Comparison of ENCODE assay signal across 21 mouse cellular contexts in genomic region chr13:88240448-88240847, GRCm38 (mm10).
DNase-seq lines count a peak whose midpoint lies in the region; ATAC-seq lines count a peak whose summit lies in the region.
"Had no signal": no experiment of that assay in that cellular context is flagged by ENCODE, and none has a peak within 500 bp of the region (broad histone marks: within the 10 kb centered on the region; RNA-seq: fewer than 3 reads in every experiment).

No protein-coding gene starts in this region.

- no peak overlapping the region for H3K9ac ChIP-seq in limb, embryonic 11.5 days (ENCODE audit: low read length)
- H3K9ac ChIP-seq in limb, embryonic 13.5 days = no peak overlapping the region
- H3K9ac ChIP-seq: embryonic facial prominence, embryonic 13.5 days; embryonic facial prominence, embryonic 15.5 days; forebrain, embryonic 12.5 days had no signal

- H3K36me3 ChIP-seq in limb, embryonic 11.5 days (ENCODE audit: control insufficient read depth, insufficient read depth, low read length) = no peaks in the 10 kb centered on the region
- H3K36me3 ChIP-seq in limb, embryonic 10.5 days = no peaks in the 10 kb centered on the region
- H3K36me3 ChIP-seq in limb, embryonic 13.5 days = no peaks in the 10 kb centered on the region
- H3K36me3 ChIP-seq: embryonic facial prominence, embryonic 13.5 days; embryonic facial prominence, embryonic 15.5 days; forebrain, embryonic 10.5 days; forebrain, embryonic 12.5 days had no signal

- no peak for DNase-seq in limb, embryonic 11.5 days (ENCODE audit: low spot score)
- no peak for DNase-seq in limb, embryonic 10.5 days (ENCODE audit: low spot score)
- DNase-seq in cerebellum, postnatal 4 days (ENCODE audit: low spot score in 2 of 2) = no peak
- DNase-seq in cerebellum, adult 9-10 months = no peak
- DNase-seq: adrenal gland, adult 2 months; adrenal gland, postnatal 10 days; adrenal gland, postnatal 25 days; cerebellum, adult 11 months; cerebellum, adult 18-20 months; cerebellum, adult 8-10 months; cerebellum, postnatal 10 days; cerebellum, postnatal 25 days; embryo, embryonic 11 days had no signal

- no peaks in the 10 kb centered on the region for H3K4me1 ChIP-seq in limb, embryonic 11.5 days (ENCODE audit: control insufficient read depth, insufficient read depth, low read length)
- H3K4me1 ChIP-seq in limb, embryonic 10.5 days = no peaks in the 10 kb centered on the region
- no peaks in the 10 kb centered on the region for H3K4me1 ChIP-seq in limb, embryonic 13.5 days
- H3K4me1 ChIP-seq: embryonic facial prominence, embryonic 13.5 days; embryonic facial prominence, embryonic 15.5 days; forebrain, embryonic 10.5 days; forebrain, embryonic 12.5 days had no signal

- H3K4me3 ChIP-seq in limb, embryonic 11.5 days (ENCODE audit: low read depth, low read length) = no peak overlapping the region
- no peak overlapping the region for H3K4me3 ChIP-seq in limb, embryonic 10.5 days
- H3K4me3 ChIP-seq in limb, embryonic 13.5 days = no peak overlapping the region
- H3K4me3 ChIP-seq: embryonic facial prominence, embryonic 13.5 days; embryonic facial prominence, embryonic 15.5 days; erythroblast, embryonic 14.5 days; forebrain, embryonic 10.5 days; forebrain, embryonic 12.5 days had no signal

- 0 out of 2 replicates have a peak, but pooled peaks have one; percentile 68 for ATAC-seq in limb, embryonic 11.5 days (ENCODE audit: insufficient number of reproducible peaks, low FRiP score, low TSS enrichment, low read depth)
- peak; percentile 54; the same call in 1 of the 2 replicates for ATAC-seq in limb, embryonic 13.5 days (ENCODE audit: low FRiP score, low read depth)
- ATAC-seq: forebrain, embryonic 14.5 days; forebrain, embryonic 16.5 days had no signal

- no peak overlapping the region for H3K27ac ChIP-seq in limb, embryonic 11.5 days (replicated peaks; ENCODE audit: low read depth, low read length)
- no peak overlapping the region for H3K27ac ChIP-seq in limb, embryonic 10.5 days
- H3K27ac ChIP-seq in limb, embryonic 13.5 days = no peak overlapping the region
- H3K27ac ChIP-seq: embryonic facial prominence, embryonic 13.5 days; embryonic facial prominence, embryonic 15.5 days; forebrain, embryonic 10.5 days; forebrain, embryonic 12.5 days had no signal

- H3K27me3 ChIP-seq in limb, embryonic 11.5 days (ENCODE audit: control insufficient read depth, insufficient read depth, low read length) = no peaks in the 10 kb centered on the region
- no peaks in the 10 kb centered on the region for H3K27me3 ChIP-seq in limb, embryonic 10.5 days (ENCODE audit: low read depth, poor library complexity, severe bottlenecking)
- no peaks in the 10 kb centered on the region for H3K27me3 ChIP-seq in limb, embryonic 13.5 days
- H3K27me3 ChIP-seq: embryonic facial prominence, embryonic 13.5 days; embryonic facial prominence, embryonic 15.5 days; forebrain, embryonic 12.5 days had no signal

- no peaks in the 10 kb centered on the region for H3K9me3 ChIP-seq in limb, embryonic 11.5 days (ENCODE audit: control insufficient read depth, low read length)
- H3K9me3 ChIP-seq in limb, embryonic 10.5 days (replicated peaks) = no peaks in the 10 kb centered on the region
- H3K9me3 ChIP-seq in limb, embryonic 13.5 days = no peaks in the 10 kb centered on the region
- H3K9me3 ChIP-seq: embryonic facial prominence, embryonic 13.5 days; embryonic facial prominence, embryonic 15.5 days; forebrain, embryonic 10.5 days; forebrain, embryonic 12.5 days had no signal

- no peak overlapping the region for H3K4me2 ChIP-seq in limb, embryonic 11.5 days (ENCODE audit: low read depth, severe bottlenecking)
- no peak overlapping the region for H3K4me2 ChIP-seq in limb, embryonic 13.5 days (replicated peaks)
- H3K4me2 ChIP-seq: embryonic facial prominence, embryonic 13.5 days; embryonic facial prominence, embryonic 15.5 days; forebrain, embryonic 12.5 days had no signal
